Mouse (Mus musculus): ENCODE measurements around the gene Pcyt2.
A peak's percentile ranks its signal among the peaks of the same experiment; 100 is the strongest.

The Pcyt2 gene

GRCm38 (mm10) chr11:120617519-120618112 is at the start of gene Pcyt2:
TSS of gene Pcyt2 (minus strand) at chr11:120617936.
- peak; percentile 90 for DNase-seq (ENCODE audit: low read depth, low spot score)

GRCm38 (mm10) chr11:120666617-120667016 is 48.9 kb upstream of the Pcyt2 start:
- DNase-seq (ENCODE audit: low read depth, low spot score), result no peak

GRCm38 (mm10) chr11:120665406-120665805 is 47.7 kb upstream of the Pcyt2 start:
- peak; percentile 47 for DNase-seq (ENCODE audit: low read depth, low spot score)

GRCm38 (mm10) chr11:120663714-120664113 is 46.0 kb upstream of the Pcyt2 start:
- no peak for DNase-seq (ENCODE audit: low read depth, low spot score)

- DNase-seq (ENCODE audit: low read depth, low spot score), result no peak
Measured at GRCm38 (mm10) chr11:120662759-120663158, 45.0 kb upstream of the Pcyt2 start.

- DNase-seq (ENCODE audit: low read depth, low spot score), result no peak
Measured at GRCm38 (mm10) chr11:120661076-120661460, 43.3 kb upstream of the Pcyt2 start, which contains the start of gene Notum. TSS of gene Notum (minus strand) at chr11:120661175.

GRCm38 (mm10) chr11:120660301-120661075 is 42.8 kb upstream of the Pcyt2 start:
- no peak for DNase-seq (ENCODE audit: low read depth, low spot score)

- no peak for DNase-seq (ENCODE audit: low read depth, low spot score)
Measured at GRCm38 (mm10) chr11:120659509-120660300, 42.0 kb upstream of the Pcyt2 start.

GRCm38 (mm10) chr11:120658876-120659410 is 41.2 kb upstream of the Pcyt2 start:
- peak; percentile 52 for DNase-seq (ENCODE audit: low read depth, low spot score)

GRCm38 (mm10) chr11:120657301-120657700 is 39.6 kb upstream of the Pcyt2 start:
- DNase-seq (ENCODE audit: low read depth, low spot score), result no peak

GRCm38 (mm10) chr11:120654741-120655140 is 37.0 kb upstream of the Pcyt2 start:
- DNase-seq (ENCODE audit: low read depth, low spot score), result no peak

- no peak for DNase-seq (ENCODE audit: low read depth, low spot score)
Measured at GRCm38 (mm10) chr11:120651872-120652271, 34.1 kb upstream of the Pcyt2 start.

GRCm38 (mm10) chr11:120648001-120648476 is 30.3 kb upstream of the Pcyt2 start, which contains the start of gene Myadml2:
TSS of gene Myadml2 (minus strand) at chr11:120648158.
- DNase-seq (ENCODE audit: low read depth, low spot score), result peak; percentile 79

GRCm38 (mm10) chr11:120647047-120647830 is 29.5 kb upstream of the Pcyt2 start:
- DNase-seq (ENCODE audit: low read depth, low spot score), result no peak

- DNase-seq (ENCODE audit: low read depth, low spot score), result peak; percentile 90
Measured at GRCm38 (mm10) chr11:120643601-120643987, 25.9 kb upstream of the Pcyt2 start, which contains the start of gene Pycr1. TSS of gene Pycr1 (minus strand) at chr11:120643769.

- DNase-seq (ENCODE audit: low read depth, low spot score), result no peak
Measured at GRCm38 (mm10) chr11:120642939-120643600, 25.3 kb upstream of the Pcyt2 start.

GRCm38 (mm10) chr11:120641869-120642268 is 24.1 kb upstream of the Pcyt2 start:
- no peak for DNase-seq (ENCODE audit: low read depth, low spot score)

GRCm38 (mm10) chr11:120641255-120641654 is 23.5 kb upstream of the Pcyt2 start:
- no peak for DNase-seq (ENCODE audit: low read depth, low spot score)

- DNase-seq (ENCODE audit: low read depth, low spot score), result no peak
Measured at GRCm38 (mm10) chr11:120634810-120635209, 17.1 kb upstream of the Pcyt2 start.
